Mouse (Mus musculus): ENCODE measurements around the gene Slc19a1. TPM values are rescaled to one million over a fixed set of nuclear protein-coding genes. Genes with fewer than 3 reads are reported as not detected.

The Slc19a1 gene
- polyA plus RNA-seq, 1 experiment from 2014 or later: 60.0 TPM

DNA sequence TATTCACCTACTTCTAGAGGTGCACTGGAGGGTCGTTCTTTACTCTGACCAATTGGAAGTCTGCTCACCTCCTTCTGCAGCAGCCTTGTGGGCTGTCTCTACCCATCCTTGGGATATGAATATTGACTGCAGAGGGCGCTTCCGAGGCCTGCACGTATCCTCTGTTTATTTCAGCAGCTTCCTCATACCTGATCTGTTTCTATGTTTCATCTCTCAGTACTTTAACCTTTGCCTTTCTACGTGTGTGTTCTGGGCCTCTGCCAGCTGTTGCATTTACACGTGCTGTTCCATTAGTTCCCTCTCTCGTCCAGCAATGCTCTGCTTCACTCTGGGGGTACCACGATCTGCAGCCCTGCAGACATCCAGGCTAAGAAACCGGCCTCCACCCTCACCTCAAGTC is 14.4 kb upstream of the Slc19a1 start:
- Histone ChIP-seq H3K4me1 (replicated peaks; ENCODE audit: control insufficient read depth, insufficient read depth, low read length) (no peaks in the 10 kb centered on the region; the same call in 1 of the 2 replicates), H3K4me2 (replicated peaks; ENCODE audit: low read depth) (no peak overlapping the region), H3K9me3 (ENCODE audit: control insufficient read depth) (no peaks in the 10 kb centered on the region), H3K9ac (ENCODE audit: low read depth, low read length) (no peak overlapping the region), H3K27me3 (replicated peaks; ENCODE audit: control insufficient read depth, insufficient read depth, low read length) (no peaks in the 10 kb centered on the region), H3K27ac (ENCODE audit: low read depth, low read length) (peak overlapping the region; percentile 77), H3K36me3 (ENCODE audit: control insufficient read depth, insufficient read depth) (peaks cover 4% of the 10 kb centered on the region; the same call in 1 of the 2 replicates), H3K4me3 (ENCODE audit: low read depth, low read length) (no peak overlapping the region)
- ATAC-seq: peak; percentile 36
- peak; percentile 74 for TF ChIP-seq CTCF (IDR thresholded peaks at IDR 0.05; ENCODE audit: low read depth)
- 23% methylated on average over 9 of the region's 9 CpGs for WGBS

DNA sequence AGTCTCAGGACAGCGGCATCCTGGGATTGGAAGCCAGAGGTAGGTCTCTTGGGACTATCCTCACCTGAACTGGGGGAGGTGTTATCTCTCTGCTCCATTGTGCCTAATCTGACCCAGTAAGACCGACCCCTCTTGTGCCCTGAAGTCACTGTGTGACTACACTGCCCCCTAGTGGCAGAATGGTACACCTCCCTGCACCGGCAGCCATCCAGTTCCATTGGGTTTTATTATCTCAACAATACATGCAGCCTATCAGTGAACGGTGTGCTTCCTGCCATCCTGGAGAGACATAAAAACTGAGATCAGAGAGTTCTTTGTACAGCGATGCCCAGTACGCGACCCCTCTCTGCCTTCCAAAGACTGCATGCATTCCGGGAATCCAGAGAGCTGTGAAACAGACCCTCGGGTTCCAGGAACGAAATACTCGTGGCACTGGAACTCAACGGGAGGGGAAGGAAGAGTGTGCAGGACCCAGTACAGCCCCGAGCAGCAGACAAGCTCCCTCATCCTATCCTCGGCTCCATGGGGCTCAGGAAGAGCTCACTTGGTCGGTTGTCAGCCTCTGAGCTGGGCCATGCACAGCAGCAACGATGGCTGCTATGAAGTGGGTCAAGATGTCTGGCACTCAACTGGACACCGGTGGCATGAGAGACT is 10.5 kb upstream of the Slc19a1 start:
- no peak overlapping the region for H3K9ac ChIP-seq (ENCODE audit: low read depth, low read length)
- H3K9me3 ChIP-seq (ENCODE audit: control insufficient read depth): no peaks in the 10 kb centered on the region
- 33% methylated on average over 17 of the region's 17 CpGs for WGBS
- ATAC-seq: no peak
- no peak overlapping the region for H3K4me3 ChIP-seq (ENCODE audit: low read depth, low read length)
- peak; percentile 99 for TF ChIP-seq CTCF (IDR thresholded peaks at IDR 0.05; ENCODE audit: low read depth)
- H3K4me1 ChIP-seq (replicated peaks; ENCODE audit: control insufficient read depth, insufficient read depth, low read length): no peaks in the 10 kb centered on the region; the same call in 1 of the 2 replicates
- no peaks in the 10 kb centered on the region; the same call in 1 of the 2 replicates for H3K36me3 ChIP-seq (ENCODE audit: control insufficient read depth, insufficient read depth)
- no peaks in the 10 kb centered on the region for H3K27me3 ChIP-seq (replicated peaks; ENCODE audit: control insufficient read depth, insufficient read depth, low read length)
- H3K27ac ChIP-seq (ENCODE audit: low read depth, low read length): peak overlapping the region; percentile 88
- H3K4me2 ChIP-seq (replicated peaks; ENCODE audit: low read depth): peak overlapping the region; percentile 42

DNA sequence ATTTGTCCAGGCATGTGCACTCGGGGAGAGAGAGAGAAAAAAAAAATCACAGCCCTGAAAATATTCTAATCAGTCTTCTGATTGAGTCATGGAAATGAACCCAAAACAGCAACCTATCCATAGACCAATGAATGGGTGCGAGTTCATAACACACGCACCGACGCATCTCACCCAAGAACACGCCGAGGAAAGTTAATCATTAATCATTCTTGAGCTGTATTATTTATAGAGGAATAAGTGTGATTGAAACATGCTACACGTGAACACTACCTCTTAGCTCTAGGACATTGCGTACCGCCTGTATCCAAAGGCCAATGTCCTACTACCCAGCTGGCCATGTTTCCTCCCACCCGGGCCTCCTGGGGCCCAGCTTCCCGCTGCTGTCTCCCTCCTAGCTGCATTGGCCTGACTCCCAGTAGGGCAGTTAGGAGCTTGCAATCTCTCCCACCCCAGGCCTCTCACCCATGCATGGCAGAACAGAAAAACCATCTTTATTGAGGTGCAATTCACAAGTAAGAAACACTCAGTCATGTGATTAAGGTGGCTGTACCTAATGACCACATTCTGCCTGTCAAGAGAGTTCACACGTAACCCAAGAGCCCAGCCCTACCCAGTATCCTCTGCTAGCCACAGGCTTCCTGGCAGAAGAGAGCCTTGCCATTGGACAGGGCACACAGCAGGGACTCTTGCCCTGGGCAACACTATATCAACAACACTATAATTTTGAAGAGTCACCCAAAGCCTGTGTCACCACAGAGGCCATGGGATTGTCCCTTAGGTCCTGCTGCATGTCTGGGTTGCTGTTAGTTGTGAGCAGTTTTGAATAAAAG is 9.5 kb upstream of the Slc19a1 start:
- peak; percentile 91 for ATAC-seq
- Histone ChIP-seq H3K27ac (ENCODE audit: low read depth, low read length) (peak overlapping the region; percentile 88), H3K36me3 (ENCODE audit: control insufficient read depth, insufficient read depth) (no peaks in the 10 kb centered on the region), H3K9ac (ENCODE audit: low read depth, low read length) (no peak overlapping the region), H3K4me3 (ENCODE audit: low read depth, low read length) (no peak overlapping the region), H3K4me2 (replicated peaks; ENCODE audit: low read depth) (no peak overlapping the region), H3K4me1 (replicated peaks; ENCODE audit: control insufficient read depth, insufficient read depth, low read length) (no peaks in the 10 kb centered on the region; the same call in 1 of the 2 replicates), H3K27me3 (replicated peaks; ENCODE audit: control insufficient read depth, insufficient read depth, low read length) (no peaks in the 10 kb centered on the region), H3K9me3 (ENCODE audit: control insufficient read depth) (no peaks in the 10 kb centered on the region)
- no peak for TF ChIP-seq CTCF (IDR thresholded peaks at IDR 0.05; ENCODE audit: low read depth)
- 42% methylated on average over 13 of the region's 13 CpGs for WGBS

DNA sequence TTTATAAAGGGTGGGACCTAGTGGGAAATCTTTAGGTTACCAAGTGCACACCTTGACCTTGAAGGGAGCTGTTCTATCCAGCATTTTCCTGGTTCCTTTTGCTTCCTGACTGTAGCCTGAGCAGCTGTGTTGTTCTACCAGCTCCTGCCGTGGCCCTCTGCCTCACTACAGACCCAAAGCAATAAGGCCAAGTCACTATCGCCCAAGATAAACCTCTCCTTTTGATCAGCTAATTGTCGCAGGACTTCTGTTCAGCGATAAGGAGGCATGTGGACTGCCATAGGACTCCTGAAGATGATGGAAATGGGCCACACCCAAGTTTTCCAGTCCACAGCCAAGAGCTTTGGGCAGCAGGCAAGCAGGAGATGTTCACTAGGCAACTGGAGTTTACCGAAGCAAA is 7.8 kb upstream of the Slc19a1 start:
- WGBS: 39% methylated on average over 5 of the region's 5 CpGs
- no peak for TF ChIP-seq CTCF (IDR thresholded peaks at IDR 0.05; ENCODE audit: low read depth)
- Histone ChIP-seq H3K4me2 (replicated peaks; ENCODE audit: low read depth) (no peak overlapping the region), H3K4me1 (replicated peaks; ENCODE audit: control insufficient read depth, insufficient read depth, low read length) (no peaks in the 10 kb centered on the region), H3K27me3 (replicated peaks; ENCODE audit: control insufficient read depth, insufficient read depth, low read length) (no peaks in the 10 kb centered on the region), H3K4me3 (ENCODE audit: low read depth, low read length) (no peak overlapping the region), H3K9me3 (ENCODE audit: control insufficient read depth) (no peaks in the 10 kb centered on the region), H3K27ac (ENCODE audit: low read depth, low read length) (peak overlapping the region; percentile 85), H3K9ac (ENCODE audit: low read depth, low read length) (no peak overlapping the region), H3K36me3 (ENCODE audit: control insufficient read depth, insufficient read depth) (no peaks in the 10 kb centered on the region)
- peak; percentile 22 for ATAC-seq

DNA sequence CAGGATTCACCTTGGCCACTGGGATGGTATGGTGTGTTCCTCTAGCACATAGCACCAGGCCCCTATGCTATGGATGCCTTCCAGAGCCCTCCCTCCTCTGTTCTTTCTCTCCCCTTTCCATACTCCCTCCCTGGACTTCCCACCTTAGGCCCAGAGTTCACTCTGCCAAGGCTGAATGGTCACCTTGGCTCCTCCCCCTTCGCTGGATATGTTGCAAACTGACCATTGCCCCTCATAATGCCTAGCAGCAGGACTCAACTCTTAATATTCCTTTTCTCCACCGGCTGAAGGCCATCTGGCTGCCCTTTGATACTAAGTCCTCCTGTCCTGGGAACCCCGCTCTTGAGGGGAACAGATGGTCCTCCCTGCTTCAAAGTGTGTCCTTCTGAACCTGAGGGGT is 5.1 kb upstream of the Slc19a1 start:
- no peak for ATAC-seq
- WGBS: 53% methylated on average over 3 of the region's 3 CpGs
- no peaks in the 10 kb centered on the region for H3K36me3 ChIP-seq (ENCODE audit: control insufficient read depth, insufficient read depth)
- no peak for TF ChIP-seq CTCF (IDR thresholded peaks at IDR 0.05; ENCODE audit: low read depth)
- no peaks in the 10 kb centered on the region for H3K27me3 ChIP-seq (replicated peaks; ENCODE audit: control insufficient read depth, insufficient read depth, low read length)
- H3K4me3 ChIP-seq (ENCODE audit: low read depth, low read length): no peak overlapping the region
- H3K4me2 ChIP-seq (replicated peaks; ENCODE audit: low read depth): peak overlapping the region; percentile 40
- H3K27ac ChIP-seq (ENCODE audit: low read depth, low read length): peak overlapping the region; percentile 73
- H3K4me1 ChIP-seq (replicated peaks; ENCODE audit: control insufficient read depth, insufficient read depth, low read length): 0 out of 2 replicates have a peak, but pooled peaks cover 2% of the 10 kb centered on the region
- no peaks in the 10 kb centered on the region for H3K9me3 ChIP-seq (ENCODE audit: control insufficient read depth)
- H3K9ac ChIP-seq (ENCODE audit: low read depth, low read length): no peak overlapping the region

DNA sequence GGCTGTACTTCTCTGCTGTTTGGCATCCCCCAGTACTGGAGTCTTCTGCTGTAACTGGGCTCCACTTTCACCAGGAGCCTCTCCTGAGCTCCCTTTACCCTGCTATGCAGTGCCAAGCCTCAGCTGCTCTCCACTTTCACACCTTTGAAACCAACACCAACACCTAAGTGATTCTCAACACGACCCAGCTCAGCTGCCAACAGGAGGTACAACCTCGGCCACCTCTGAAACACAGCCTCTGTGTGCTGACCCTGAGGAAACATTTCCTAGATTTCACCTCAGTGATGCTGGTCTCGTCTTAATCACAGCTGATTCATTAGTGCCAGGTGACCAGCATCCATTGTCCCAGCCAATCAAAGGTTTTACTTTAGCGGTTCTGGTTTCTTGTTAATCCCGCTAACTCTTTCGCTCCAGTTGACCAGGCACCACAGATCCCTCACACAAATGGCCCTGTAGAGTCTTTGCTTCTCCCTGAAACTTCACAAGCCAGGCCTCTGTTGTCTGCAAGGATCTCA is 3.2 kb upstream of the Slc19a1 start:
- Histone ChIP-seq H3K9me3 (ENCODE audit: control insufficient read depth) (no peaks in the 10 kb centered on the region), H3K27ac (ENCODE audit: low read depth, low read length) (peak overlapping the region; percentile 96), H3K27me3 (replicated peaks; ENCODE audit: control insufficient read depth, insufficient read depth, low read length) (no peaks in the 10 kb centered on the region), H3K36me3 (ENCODE audit: control insufficient read depth, insufficient read depth) (no peaks in the 10 kb centered on the region), H3K4me2 (replicated peaks; ENCODE audit: low read depth) (peak overlapping the region; percentile 21), H3K4me1 (replicated peaks; ENCODE audit: control insufficient read depth, insufficient read depth, low read length) (0 out of 2 replicates have a peak, but pooled peaks cover 7% of the 10 kb centered on the region), H3K9ac (ENCODE audit: low read depth, low read length) (no peak overlapping the region), H3K4me3 (ENCODE audit: low read depth, low read length) (no peak overlapping the region)
- TF ChIP-seq CTCF (IDR thresholded peaks at IDR 0.05; ENCODE audit: low read depth): no peak
- ATAC-seq: no peak
- WGBS: 77% methylated on average over 6 of the region's 6 CpGs

Measured in intestine, postnatal 0 days (tissue).